Mouse (Mus musculus) embryonic facial prominence, embryonic 14.5 days (tissue): ENCODE results near the gene Tor1aip1. TPM values are rescaled to one million over a fixed set of nuclear protein-coding genes. Genes with fewer than 3 reads are reported as not detected.
"Not testable (repeated sequence)": the region's sequence is repeated elsewhere in the genome, so short reads cannot be mapped to it uniquely, and the experiment has no call there.

Source experiments
- ATAC-seq: fragments of 200-750 bp; cut with Nextera tagmentation; 2 replicates; pipeline ENCODE4 v1.8.0; 2017; ENCODE audit warnings: low read depth, moderate number of reproducible peaks, moderate TSS enrichment
- DNase-seq: peaks from one replicate; pipeline ENCODE4 v3.0.0-alpha.2; 2015; ENCODE audit warnings: low spot score
- H3K27ac ChIP-seq: fragments of 300-500 bp; sonication (generic); replicated peaks from 2 replicates; pipeline ENCODE4 v1.5.1; 2014; ENCODE audit warnings: low read depth, mild to moderate bottlenecking, low read length, moderate library complexity
- H3K27me3 ChIP-seq: fragments of 300-500 bp; sonication (generic); replicated peaks from 2 replicates; pipeline ENCODE4 v1.6.1; 2014; ENCODE audit warnings: low read length; ENCODE audit not compliant: control insufficient read depth, insufficient read depth
- H3K36me3 ChIP-seq: fragments of 300-500 bp; sonication (generic); 2 replicates; pipeline ENCODE4 v1.6.1; 2014; ENCODE audit warnings: low read length, mixed read lengths; ENCODE audit not compliant: control insufficient read depth, insufficient read depth
- H3K4me1 ChIP-seq: fragments of 300-500 bp; sonication (generic); 2 replicates; pipeline ENCODE4 v1.6.1; 2014; ENCODE audit warnings: antibody characterized with exemption, low read length; ENCODE audit not compliant: control insufficient read depth, insufficient read depth
- H3K4me2 ChIP-seq: fragments of 300-500 bp; sonication (generic); 2 replicates; pipeline ENCODE4 v1.6.1; 2014; ENCODE audit warnings: low read depth, mild to moderate bottlenecking, low read length, moderate library complexity, mixed read lengths
- H3K4me3 ChIP-seq: fragments of 300-500 bp; sonication (generic); 2 replicates; pipeline ENCODE4 v1.5.1; 2014; ENCODE audit warnings: low read depth, mild to moderate bottlenecking, low read length
- H3K9ac ChIP-seq: fragments of 300-500 bp; sonication (generic); 2 replicates; pipeline ENCODE4 v1.6.1; 2014; ENCODE audit warnings: low read depth, mild to moderate bottlenecking, low read length, moderate library complexity, mixed read lengths
- H3K9me3 ChIP-seq: fragments of 300-500 bp; sonication (generic); 2 replicates; pipeline ENCODE4 v1.6.1; 2016; ENCODE audit warnings: low read length; ENCODE audit not compliant: control insufficient read depth
- WGBS: fragments of 180-500 bp; shearing (Covaris S2); extraction: QIAGEN DNeasy Blood & Tissue Kit; methylation state at CpG from one replicate; pipeline ENCODE4 v1.1.7; 2014; 5-methylcytosine and 5-hydroxymethylcytosine counted together
- polyA plus RNA-seq: library from polyadenylated mRNA; unstranded; fragments of >200 nt; fragmentation: Nextera tagmentation; extraction: Ambion mirVana; gene quantifications from 2 replicates; pipeline ENCODE4 v1.2.1, GENCODE M21; 2014

Gene Tor1aip1
- polyA plus RNA-seq, 1 experiment from 2014 or later = 44.0 TPM

- H3K36me3 ChIP-seq = peaks cover 22% of the 10 kb centered on the region
- peak overlapping the region; percentile 66; the same call in 1 of the 2 replicates for H3K27ac ChIP-seq
- H3K4me3 ChIP-seq = peak overlapping the region; percentile 60
- peak; percentile 88 for ATAC-seq
- H3K27me3 ChIP-seq = no peaks in the 10 kb centered on the region
- H3K4me2 ChIP-seq = peak overlapping the region; percentile 90
- 2% methylated on average over 22 of the region's 22 CpGs for WGBS
- peak overlapping the region; percentile 79 for H3K9ac ChIP-seq
- peak; percentile 98 for DNase-seq
- peaks cover 16% of the 10 kb centered on the region for H3K4me1 ChIP-seq
- no peaks in the 10 kb centered on the region for H3K9me3 ChIP-seq
These were observed 4.6 kb upstream of the Tor1aip1 start for GRCm38 (mm10) chr1:156040731-156041401.

GRCm38 (mm10) chr1:156039989-156040388, 3.7 kb upstream of the Tor1aip1 start:
- H3K4me2 ChIP-seq, ATAC-seq, DNase-seq, H3K27me3 ChIP-seq, H3K9me3 ChIP-seq, H3K9ac ChIP-seq, H3K4me3 ChIP-seq: not testable (repeated sequence)
- Histone ChIP-seq H3K4me1 (peaks cover 16% of the 10 kb centered on the region), H3K27ac (peak overlapping the region; percentile 58; the same call in 1 of the 2 replicates), H3K36me3 (peaks cover 14% of the 10 kb centered on the region)
- WGBS = 72% methylated on average over 7 of the region's 7 CpGs

GRCm38 (mm10) chr1:156037144-156037583, 884 bp upstream of the Tor1aip1 start:
- peak overlapping the region; percentile 65 for H3K4me2 ChIP-seq
- peak overlapping the region; percentile 58; the same call in 1 of the 2 replicates for H3K27ac ChIP-seq
- peaks cover 19% of the 10 kb centered on the region for H3K36me3 ChIP-seq
- ATAC-seq = no peak
- H3K4me1 ChIP-seq = peaks cover 18% of the 10 kb centered on the region
- H3K9me3 ChIP-seq = no peaks in the 10 kb centered on the region
- WGBS = 55% methylated on average over 5 of the region's 5 CpGs
- DNase-seq = peak; percentile 8
- no peaks in the 10 kb centered on the region for H3K27me3 ChIP-seq
- no peak overlapping the region for H3K9ac ChIP-seq
- H3K4me3 ChIP-seq = peak overlapping the region; percentile 86

- no peaks in the 10 kb centered on the region for H3K27me3 ChIP-seq
- no peaks in the 10 kb centered on the region for H3K9me3 ChIP-seq
- 0% methylated on average over 23 of the region's 59 CpGs for WGBS
- peak; percentile 92 for DNase-seq
- ATAC-seq = peak; percentile 85
- peak within 1 kb of the TSS; percentile 65 for H3K4me2 ChIP-seq
- peak within 1 kb of the TSS; percentile 86 for H3K4me3 ChIP-seq
- H3K36me3 ChIP-seq = peaks cover 36% of the 10 kb centered on the region
- peak within 1 kb of the TSS; percentile 97 for H3K9ac ChIP-seq
- H3K27ac ChIP-seq = peak within 1 kb of the TSS; percentile 100
- peaks cover 13% of the 10 kb centered on the region; the same call in 1 of the 2 replicates for H3K4me1 ChIP-seq
These were observed 881 bp downstream of the Tor1aip1 start, which contains the start of gene Tor1aip2 for GRCm38 (mm10) chr1:156035269-156035929. Tor1aip2 (plus strand) TSS chr1:156035403.

- H3K4me2 ChIP-seq = peak overlapping the region; percentile 65
- peak overlapping the region; percentile 100 for H3K27ac ChIP-seq
- no peaks in the 10 kb centered on the region for H3K9me3 ChIP-seq
- ATAC-seq = no peak
- peak overlapping the region; percentile 97 for H3K9ac ChIP-seq
- 11% methylated on average over 1 of the region's 1 CpGs for WGBS
- peaks cover 43% of the 10 kb centered on the region for H3K36me3 ChIP-seq
- peak overlapping the region; percentile 86 for H3K4me3 ChIP-seq
- peaks cover 13% of the 10 kb centered on the region; the same call in 1 of the 2 replicates for H3K4me1 ChIP-seq
- H3K27me3 ChIP-seq = no peaks in the 10 kb centered on the region
- no peak for DNase-seq
These were observed 1.6 kb downstream of the Tor1aip1 start for GRCm38 (mm10) chr1:156034661-156035060.

- Histone ChIP-seq H3K27me3 (no peaks in the 10 kb centered on the region), H3K27ac (no peak overlapping the region), H3K4me2 (no peak overlapping the region), H3K4me3 (no peak overlapping the region), H3K9ac (no peak overlapping the region), H3K36me3 (peaks cover 51% of the 10 kb centered on the region), H3K9me3 (no peaks in the 10 kb centered on the region), H3K4me1 (peaks cover 13% of the 10 kb centered on the region; the same call in 1 of the 2 replicates)
- ATAC-seq (no peak), DNase-seq (no peak)
- WGBS = 96% methylated on average over 7 of the region's 7 CpGs
These were observed 2.4 kb downstream of the Tor1aip1 start for GRCm38 (mm10) chr1:156033921-156034320.

- DNase-seq = no peak
- H3K4me3 ChIP-seq = no peak overlapping the region
- ATAC-seq = no peak
- WGBS = 91% methylated on average over 4 of the region's 4 CpGs
- no peak overlapping the region for H3K27ac ChIP-seq
- no peaks in the 10 kb centered on the region for H3K27me3 ChIP-seq
- peaks cover 83% of the 10 kb centered on the region for H3K36me3 ChIP-seq
- H3K4me1 ChIP-seq = no peaks in the 10 kb centered on the region
- H3K4me2 ChIP-seq = no peak overlapping the region
- no peak overlapping the region for H3K9ac ChIP-seq
- no peaks in the 10 kb centered on the region for H3K9me3 ChIP-seq
These were observed 7.8 kb downstream of the Tor1aip1 start for GRCm38 (mm10) chr1:156028340-156028975.

GRCm38 (mm10) chr1:156027849-156028248, 8.4 kb downstream of the Tor1aip1 start:
- H3K4me2 ChIP-seq = no peak overlapping the region
- no peak overlapping the region for H3K4me3 ChIP-seq
- WGBS = 91% methylated on average over 3 of the region's 3 CpGs
- ATAC-seq (no peak), DNase-seq (no peak)
- no peak overlapping the region for H3K27ac ChIP-seq
- peaks cover 77% of the 10 kb centered on the region for H3K36me3 ChIP-seq
- H3K4me1 ChIP-seq = no peaks in the 10 kb centered on the region
- H3K27me3 ChIP-seq = no peaks in the 10 kb centered on the region
- no peaks in the 10 kb centered on the region for H3K9me3 ChIP-seq
- no peak overlapping the region for H3K9ac ChIP-seq
